Mouse (Mus musculus) limb, embryonic 15.5 days (tissue): ENCODE data around the gene Rtn3. TPM values are rescaled to one million over a fixed set of nuclear protein-coding genes. Genes with fewer than 3 reads are reported as not detected.

Experiments used
- ATAC-seq: fragments of 200-750 bp; cut with Nextera tagmentation; 2 replicates; pipeline ENCODE4 v1.8.0; 2017; ENCODE audit warnings: low read depth, moderate TSS enrichment; ENCODE audit not compliant: insufficient number of reproducible peaks, low FRiP score, low TSS enrichment
- H3K27ac ChIP-seq: fragments of 300-500 bp; sonication (generic); 2 replicates; pipeline ENCODE4 v1.5.1; 2015; ENCODE audit warnings: moderate library complexity, mild to moderate bottlenecking, inconsistent platforms
- H3K27me3 ChIP-seq: fragments of 300-500 bp; sonication (generic); 2 replicates; pipeline ENCODE4 v1.6.1; 2015; ENCODE audit warnings: inconsistent platforms
- H3K36me3 ChIP-seq: fragments of 300-500 bp; sonication (generic); 2 replicates; pipeline ENCODE4 v1.6.1; 2015; ENCODE audit warnings: inconsistent platforms
- H3K4me1 ChIP-seq: fragments of 300-500 bp; sonication (generic); 2 replicates; pipeline ENCODE4 v1.6.1; 2015; ENCODE audit warnings: inconsistent platforms
- H3K4me2 ChIP-seq: fragments of 300-500 bp; sonication (generic); 2 replicates; pipeline ENCODE4 v1.6.1; 2015; ENCODE audit warnings: mild to moderate bottlenecking, inconsistent platforms
- H3K4me3 ChIP-seq: fragments of 300-500 bp; sonication (generic); 2 replicates; pipeline ENCODE4 v1.5.1; 2015; ENCODE audit warnings: mild to moderate bottlenecking, inconsistent platforms
- H3K9ac ChIP-seq: fragments of 300-500 bp; sonication (generic); 2 replicates; pipeline ENCODE4 v1.6.1; 2015; ENCODE audit warnings: inconsistent platforms
- H3K9me3 ChIP-seq: fragments of 300-500 bp; sonication (generic); 2 replicates; pipeline ENCODE4 v1.6.1; 2016; ENCODE audit warnings: inconsistent platforms
- WGBS: fragments of 180-500 bp; shearing (Covaris S2); methylation state at CpG from one replicate; pipeline ENCODE4 v1.1.7; 2015; 5-methylcytosine and 5-hydroxymethylcytosine counted together
- polyA plus RNA-seq: library from polyadenylated mRNA; unstranded; fragments of >200 nt; fragmentation: Nextera tagmentation; extraction: Ambion mirVana; gene quantifications from 2 replicates; pipeline ENCODE4 v1.2.1, GENCODE M21; 2015

Gene Rtn3
- polyA plus RNA-seq: 122 and 129 TPM in 2 replicates

DNA sequence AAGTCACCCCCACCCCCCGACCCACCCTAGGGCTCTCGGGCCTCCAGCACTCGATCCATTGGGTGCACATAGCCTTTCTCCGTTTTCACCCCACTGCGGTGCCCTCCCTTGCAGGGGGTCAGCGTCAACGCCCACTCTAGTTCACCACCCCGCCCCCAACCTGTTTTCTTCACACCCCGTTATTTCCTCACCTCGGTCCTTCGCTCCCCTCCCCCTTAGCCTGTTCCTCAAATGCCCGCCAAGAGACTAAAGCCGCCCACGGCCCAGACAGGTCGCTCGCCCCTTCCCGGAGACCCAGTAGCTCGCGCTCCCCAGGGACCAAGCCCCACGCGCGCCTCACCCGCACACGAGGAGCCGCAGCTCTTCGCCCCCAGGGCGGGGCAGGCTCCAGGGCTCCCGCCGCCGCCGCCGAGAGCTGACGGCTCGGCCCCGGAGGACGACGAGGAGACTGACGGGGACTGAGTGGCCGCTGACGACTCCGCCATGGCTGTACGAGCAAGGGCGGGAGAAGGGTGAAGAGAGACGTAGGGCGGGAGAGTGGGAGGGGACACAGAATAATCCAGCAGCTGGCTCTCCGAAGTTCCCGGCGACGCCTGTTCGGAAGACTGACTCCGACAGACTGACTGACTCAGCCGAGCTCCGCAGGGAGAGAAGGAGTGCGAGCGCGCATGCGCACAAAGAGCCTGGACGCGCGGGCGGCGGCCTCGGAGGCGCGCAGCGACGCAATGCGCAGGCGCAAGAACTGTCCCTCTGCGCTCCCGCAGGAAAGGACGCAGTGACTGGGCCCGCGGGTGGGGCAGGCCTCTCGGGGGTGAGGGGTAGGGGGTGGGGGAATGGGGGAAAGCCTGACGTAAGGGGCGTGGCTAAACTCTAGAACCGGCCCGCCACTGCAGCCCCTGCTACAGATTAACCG is at the start of gene Rtn3:
Gene Rtn3, minus strand, starts transcription at position 683 of the 913 bp plus-strand sequence.
- Histone ChIP-seq H3K9me3 (no peaks in the 10 kb centered on the region), H3K36me3 (no peaks in the 10 kb centered on the region), H3K27ac (peak within 1 kb of the TSS; percentile 99), H3K4me2 (peak within 1 kb of the TSS; percentile 74), H3K4me1 (peaks cover 8% of the 10 kb centered on the region; the same call in 1 of the 2 replicates), H3K27me3 (no peaks in the 10 kb centered on the region), H3K9ac (peak within 1 kb of the TSS; percentile 99), H3K4me3 (peak within 1 kb of the TSS; percentile 99)
- ATAC-seq: peak; percentile 93
- under 1% methylated on average over 79 of the region's 80 CpGs for WGBS

DNA sequence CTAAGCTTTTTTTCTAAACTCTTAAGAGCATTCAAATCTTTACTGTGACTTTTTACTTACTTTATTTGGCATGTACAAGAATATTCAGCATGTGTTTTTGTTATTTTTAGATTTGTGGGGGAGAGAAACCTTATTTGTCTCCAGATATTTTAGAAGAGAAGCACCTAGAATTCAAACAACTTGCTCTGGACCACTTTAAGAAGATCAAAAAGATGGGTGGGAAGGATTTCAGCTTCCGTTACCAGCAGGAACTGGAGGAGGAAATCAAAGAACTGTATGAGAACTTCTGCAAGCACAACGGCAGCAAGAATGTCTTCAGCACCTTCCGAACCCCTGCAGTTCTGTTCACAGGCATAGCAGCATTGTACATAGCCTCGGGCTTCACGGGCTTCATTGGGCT is 48.8 kb upstream of the Rtn3 start:
- Histone ChIP-seq H3K36me3 (peaks cover 49% of the 10 kb centered on the region), H3K4me2 (no peak overlapping the region), H3K27ac (no peak overlapping the region), H3K27me3 (no peaks in the 10 kb centered on the region), H3K4me1 (no peaks in the 10 kb centered on the region), H3K4me3 (no peak overlapping the region), H3K9me3 (no peaks in the 10 kb centered on the region), H3K9ac (no peak overlapping the region)
- ATAC-seq: no peak
- 89% methylated on average over 5 of the region's 5 CpGs for WGBS

DNA sequence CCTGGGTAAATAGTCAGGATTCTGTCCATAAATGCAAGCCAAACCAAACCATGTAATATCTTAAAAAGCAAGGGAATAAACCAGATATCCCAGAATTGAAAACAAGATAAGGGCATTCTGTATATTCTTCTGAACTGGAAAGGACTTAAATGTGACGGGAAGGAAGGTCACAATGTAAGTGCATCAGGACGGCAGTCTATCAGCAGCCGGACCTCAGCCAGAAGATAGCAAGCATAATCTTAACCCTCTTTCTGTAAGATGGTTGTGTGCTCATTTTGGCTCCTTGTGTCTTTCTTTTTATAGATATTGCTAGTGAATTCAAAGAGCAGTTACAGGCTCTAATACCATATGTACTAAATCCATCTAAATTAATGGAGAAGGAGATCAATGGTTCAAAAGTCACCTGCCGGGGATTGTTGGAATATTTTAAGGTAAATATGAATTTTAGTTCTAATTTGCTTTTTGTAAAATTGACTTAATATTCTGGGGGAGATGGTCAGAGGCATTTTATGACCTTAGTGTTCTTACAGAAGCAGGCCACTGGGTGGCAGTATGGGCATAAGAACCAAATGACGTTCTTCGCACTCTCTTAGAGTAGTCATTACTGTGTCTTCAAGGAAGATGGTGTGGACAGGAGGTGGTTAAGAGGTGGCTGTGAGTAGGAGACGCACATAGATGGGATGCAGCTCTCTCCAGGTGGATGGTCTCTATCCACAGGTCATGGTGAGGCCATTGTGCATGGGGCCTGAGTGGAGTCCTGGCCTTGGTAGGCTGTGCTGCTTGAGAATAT is 45.8 kb upstream of the Rtn3 start:
- H3K9me3 ChIP-seq: no peaks in the 10 kb centered on the region

DNA sequence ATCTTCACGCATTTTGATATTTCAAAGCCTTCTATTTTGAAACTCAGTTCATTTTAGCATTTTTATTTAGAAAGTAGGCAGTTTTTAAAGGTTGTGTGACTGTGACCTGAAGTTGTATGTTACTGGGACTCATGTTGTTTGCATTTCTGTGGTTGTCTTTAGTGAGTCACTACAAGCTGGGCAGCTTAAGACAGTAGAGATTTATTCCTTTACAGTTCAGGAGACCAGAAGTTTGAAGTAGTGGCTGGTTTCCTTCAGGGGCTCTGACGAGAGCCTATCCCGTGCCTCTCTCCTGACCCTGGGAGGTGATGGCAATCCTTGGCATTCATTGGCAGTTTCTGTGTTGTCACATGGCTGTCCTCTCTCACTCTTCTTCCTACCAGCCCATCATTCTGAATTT is 41.8 kb upstream of the Rtn3 start:
- no peaks in the 10 kb centered on the region for H3K4me1 ChIP-seq
- H3K9me3 ChIP-seq: no peaks in the 10 kb centered on the region
- no peak for ATAC-seq
- H3K4me2 ChIP-seq: no peak overlapping the region
- H3K9ac ChIP-seq: no peak overlapping the region
- no peak overlapping the region for H3K27ac ChIP-seq
- peaks cover 57% of the 10 kb centered on the region for H3K36me3 ChIP-seq
- WGBS: 62% methylated on average over 3 of the region's 3 CpGs
- H3K27me3 ChIP-seq: no peaks in the 10 kb centered on the region
- H3K4me3 ChIP-seq: no peak overlapping the region

More for the DNA sequence above, 45.8 kb upstream of the Rtn3 start:
- no peak overlapping the region for H3K27ac ChIP-seq
- H3K36me3 ChIP-seq: peaks cover 61% of the 10 kb centered on the region
- H3K27me3 ChIP-seq: no peaks in the 10 kb centered on the region
- H3K4me2 ChIP-seq: no peak overlapping the region
- no peak overlapping the region for H3K4me3 ChIP-seq
- no peaks in the 10 kb centered on the region for H3K4me1 ChIP-seq
- 51% methylated on average over 7 of the region's 7 CpGs for WGBS
- H3K9ac ChIP-seq: no peak overlapping the region
- ATAC-seq: no peak

DNA sequence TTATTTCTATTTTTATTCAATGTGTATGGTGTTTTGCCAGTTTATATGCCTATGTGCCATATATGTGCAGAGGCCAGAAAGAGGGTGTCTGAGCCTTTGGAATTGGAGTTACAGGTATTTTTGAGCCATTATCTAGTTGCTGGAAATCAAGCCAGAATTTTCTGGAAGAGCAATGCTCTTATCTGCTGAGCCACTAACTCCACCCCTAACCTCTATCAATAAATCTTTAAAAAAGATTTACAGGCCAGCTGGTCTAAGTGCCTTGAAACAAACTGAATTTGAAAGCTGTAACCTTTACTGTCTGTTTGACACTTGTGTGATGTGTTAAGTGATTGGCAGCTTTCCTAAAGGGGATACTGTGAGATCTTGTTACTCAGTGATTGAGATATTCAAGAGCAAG is 40.7 kb upstream of the Rtn3 start:
- no peak overlapping the region for H3K27ac ChIP-seq
- no peak overlapping the region for H3K4me2 ChIP-seq
- no peaks in the 10 kb centered on the region for H3K27me3 ChIP-seq
- no peaks in the 10 kb centered on the region for H3K9me3 ChIP-seq
- no peak for ATAC-seq
- H3K9ac ChIP-seq: no peak overlapping the region
- H3K4me1 ChIP-seq: no peaks in the 10 kb centered on the region
- H3K36me3 ChIP-seq: peaks cover 58% of the 10 kb centered on the region
- no peak overlapping the region for H3K4me3 ChIP-seq

DNA sequence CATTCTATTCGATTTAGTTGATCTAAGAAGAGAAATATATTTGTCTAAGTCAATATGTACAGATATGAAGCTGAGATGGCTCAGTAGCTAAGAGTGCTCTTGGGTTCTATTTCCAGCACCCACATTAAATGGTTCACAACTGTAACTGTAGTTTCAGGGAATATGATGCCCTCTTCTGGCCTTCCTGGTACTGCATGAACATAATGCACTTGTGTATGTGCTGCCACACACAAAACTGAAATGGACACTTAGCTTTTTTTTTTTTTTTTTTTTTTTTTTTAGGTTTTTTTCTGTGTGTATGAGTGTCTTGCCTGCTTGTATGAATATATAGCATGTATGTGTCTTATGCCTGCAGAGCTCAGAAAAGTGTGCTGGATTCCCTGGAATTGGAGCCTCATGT is 40.2 kb upstream of the Rtn3 start:
- Histone ChIP-seq H3K9me3 (no peaks in the 10 kb centered on the region), H3K4me3 (no peak overlapping the region), H3K4me1 (no peaks in the 10 kb centered on the region), H3K27me3 (no peaks in the 10 kb centered on the region), H3K36me3 (peaks cover 63% of the 10 kb centered on the region), H3K27ac (no peak overlapping the region), H3K9ac (no peak overlapping the region), H3K4me2 (no peak overlapping the region)
- 96% methylated on average over 1 of the region's 1 CpGs for WGBS
- ATAC-seq: no peak

DNA sequence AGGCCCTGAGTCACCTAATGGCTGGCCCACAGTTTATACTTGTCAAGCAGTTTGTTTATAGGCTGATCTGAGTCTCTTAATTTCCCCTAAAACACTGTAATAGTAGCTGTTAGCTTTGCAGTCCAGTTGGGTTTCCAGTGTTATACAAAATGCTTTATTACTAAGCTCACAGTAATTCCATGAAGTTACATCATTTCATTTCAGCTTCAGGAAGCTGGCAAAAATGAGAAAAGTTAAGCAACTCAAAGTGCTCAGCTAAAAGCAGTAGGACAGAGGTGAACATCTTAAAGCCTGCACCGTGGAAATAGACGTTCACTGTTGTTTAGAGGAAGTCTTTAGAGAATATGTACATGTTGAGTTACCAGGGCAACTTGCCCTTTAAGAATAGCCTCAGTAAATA is 39.8 kb upstream of the Rtn3 start:
- ATAC-seq: no peak
- Histone ChIP-seq H3K4me3 (no peak overlapping the region), H3K27me3 (no peaks in the 10 kb centered on the region), H3K4me2 (no peak overlapping the region), H3K27ac (no peak overlapping the region), H3K9me3 (no peaks in the 10 kb centered on the region), H3K4me1 (no peaks in the 10 kb centered on the region), H3K9ac (no peak overlapping the region), H3K36me3 (peaks cover 64% of the 10 kb centered on the region)
- WGBS: 95% methylated on average over 2 of the region's 2 CpGs

DNA sequence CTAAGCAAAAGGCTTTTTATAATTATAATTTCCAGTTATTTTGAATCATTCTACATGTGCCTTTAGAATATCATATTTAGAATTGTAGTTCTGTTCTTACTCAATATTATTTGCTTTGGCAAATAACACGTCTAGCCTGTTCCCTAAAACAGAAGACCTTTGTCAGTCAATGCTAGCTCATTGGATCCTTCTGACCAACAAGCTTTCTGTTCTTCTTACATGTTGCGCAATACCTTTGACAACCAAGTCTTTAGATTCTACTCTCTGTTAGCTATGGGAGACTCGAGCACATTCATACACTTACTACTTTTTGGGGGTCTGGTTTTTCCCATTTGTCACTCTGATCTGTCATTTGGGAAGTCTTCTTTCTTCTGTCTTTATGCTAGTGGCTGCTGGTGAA is 38.5 kb upstream of the Rtn3 start:
- Histone ChIP-seq H3K4me1 (no peaks in the 10 kb centered on the region), H3K4me2 (no peak overlapping the region), H3K27ac (no peak overlapping the region), H3K9ac (no peak overlapping the region), H3K36me3 (peaks cover 66% of the 10 kb centered on the region), H3K9me3 (no peaks in the 10 kb centered on the region), H3K27me3 (no peaks in the 10 kb centered on the region), H3K4me3 (no peak overlapping the region)
- ATAC-seq: no peak
- 92% methylated on average over 3 of the region's 3 CpGs for WGBS

DNA sequence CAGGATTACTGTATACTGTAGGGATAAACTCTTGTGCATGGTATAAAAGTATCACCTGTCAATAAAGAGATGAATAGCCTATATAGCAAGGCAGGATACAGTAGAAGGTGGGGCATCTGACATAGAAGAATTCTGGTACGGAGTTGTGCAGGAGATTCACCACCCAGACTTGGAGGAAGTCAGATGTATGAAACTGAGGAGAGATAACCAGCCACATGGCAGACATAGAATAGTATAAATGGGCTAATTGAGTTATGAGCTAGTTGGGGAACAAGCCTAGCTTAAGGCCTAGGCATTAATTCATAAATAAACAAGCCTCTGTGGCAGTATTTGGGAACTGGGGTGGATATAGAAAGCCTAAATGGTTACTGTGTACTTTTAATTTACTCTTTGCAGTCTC is 33.4 kb upstream of the Rtn3 start:
- H3K9me3 ChIP-seq: no peaks in the 10 kb centered on the region
- no peak overlapping the region for H3K4me2 ChIP-seq
- no peaks in the 10 kb centered on the region for H3K27me3 ChIP-seq
- no peaks in the 10 kb centered on the region for H3K4me1 ChIP-seq
- H3K27ac ChIP-seq: no peak overlapping the region
- peaks cover 51% of the 10 kb centered on the region for H3K36me3 ChIP-seq
- H3K4me3 ChIP-seq: no peak overlapping the region
- ATAC-seq: no peak
- no peak overlapping the region for H3K9ac ChIP-seq
- WGBS: 79% methylated on average over 1 of the region's 1 CpGs

DNA sequence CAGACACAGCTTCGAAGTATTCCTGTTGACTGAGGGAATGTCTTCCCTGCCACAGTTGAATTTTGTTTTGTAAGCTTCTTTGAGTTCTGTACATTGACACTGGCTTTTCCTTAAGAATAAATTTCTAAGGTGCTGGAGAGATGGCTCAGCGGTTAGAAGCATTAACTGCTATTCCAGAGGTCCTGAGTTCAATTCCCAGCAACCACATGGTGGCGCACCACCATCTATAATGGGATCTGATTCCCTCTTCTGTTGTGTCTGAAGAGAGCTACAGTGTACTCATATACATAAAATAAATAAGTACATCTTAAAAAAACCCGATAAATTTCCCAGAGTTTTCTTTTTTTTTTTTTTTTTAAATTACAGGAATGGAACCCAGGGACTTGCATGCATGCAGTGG is 24.9 kb upstream of the Rtn3 start:
- 77% methylated on average over 4 of the region's 4 CpGs for WGBS
- ATAC-seq: no peak
- Histone ChIP-seq H3K9ac (no peak overlapping the region), H3K9me3 (no peaks in the 10 kb centered on the region), H3K4me3 (no peak overlapping the region), H3K27me3 (no peaks in the 10 kb centered on the region), H3K27ac (no peak overlapping the region), H3K4me1 (no peaks in the 10 kb centered on the region), H3K36me3 (peaks cover 26% of the 10 kb centered on the region), H3K4me2 (no peak overlapping the region)

DNA sequence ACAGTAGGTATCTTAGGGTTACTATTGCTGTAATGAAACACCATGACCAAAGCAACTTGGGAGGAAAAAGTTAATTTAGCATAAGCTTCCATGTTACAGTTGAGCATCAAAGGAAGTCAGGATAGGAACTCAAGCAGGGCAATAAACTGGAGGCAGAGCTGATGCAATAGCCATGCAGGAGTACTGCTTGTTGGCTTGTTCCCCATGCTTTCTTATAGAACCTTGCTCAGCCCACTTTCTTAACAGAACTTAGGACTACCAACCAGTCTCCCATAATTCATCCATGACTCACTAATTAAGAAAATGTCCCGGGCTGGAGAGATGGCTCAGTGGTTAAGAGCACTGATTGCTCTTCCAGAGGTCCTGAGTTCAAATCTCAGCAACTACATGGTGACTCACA is 23.2 kb upstream of the Rtn3 start:
- Histone ChIP-seq H3K4me2 (no peak overlapping the region), H3K9me3 (no peaks in the 10 kb centered on the region), H3K9ac (no peak overlapping the region), H3K36me3 (peaks cover 17% of the 10 kb centered on the region), H3K27me3 (no peaks in the 10 kb centered on the region), H3K27ac (no peak overlapping the region), H3K4me3 (no peak overlapping the region), H3K4me1 (no peaks in the 10 kb centered on the region)
- 59% methylated on average over 1 of the region's 1 CpGs for WGBS
- no peak for ATAC-seq

DNA sequence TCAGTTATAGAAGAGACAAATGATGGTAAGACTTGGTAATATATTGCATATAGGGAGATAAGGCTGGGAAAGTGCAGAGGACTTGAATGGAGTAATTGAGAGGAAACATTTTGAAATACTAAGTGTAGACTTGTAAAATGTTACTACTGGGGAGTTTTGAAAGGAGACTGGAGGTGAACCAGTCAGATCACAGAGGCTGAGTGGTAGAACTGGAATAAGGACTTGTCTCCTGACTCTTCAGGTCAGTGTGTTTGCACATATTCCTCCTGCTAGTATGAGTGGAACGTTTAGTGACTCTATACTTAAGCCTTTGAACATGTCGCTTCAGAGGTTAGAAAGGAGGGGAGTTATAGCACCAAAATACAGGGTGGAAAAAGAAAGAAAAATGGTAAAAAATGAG is 19.4 kb upstream of the Rtn3 start:
- no peaks in the 10 kb centered on the region for H3K27me3 ChIP-seq
- H3K9me3 ChIP-seq: no peaks in the 10 kb centered on the region
- no peaks in the 10 kb centered on the region for H3K36me3 ChIP-seq
- no peak overlapping the region for H3K27ac ChIP-seq
- no peaks in the 10 kb centered on the region for H3K4me1 ChIP-seq
- H3K4me3 ChIP-seq: no peak overlapping the region
- ATAC-seq: no peak
- H3K9ac ChIP-seq: no peak overlapping the region
- no peak overlapping the region for H3K4me2 ChIP-seq
- 76% methylated on average over 2 of the region's 2 CpGs for WGBS
